Mouse (Mus musculus): ENCODE results near the gene Nr1h2.

The Nr1h2 gene

GRCm38 (mm10) chr7:44529518-44529917, 24.2 kb downstream of the Nr1h2 start:
- no peak for DNase-seq (ENCODE audit: low spot score)

GRCm38 (mm10) chr7:44527483-44528398, 26.0 kb downstream of the Nr1h2 start:
- DNase-seq (ENCODE audit: low spot score) = no peak

DNA sequence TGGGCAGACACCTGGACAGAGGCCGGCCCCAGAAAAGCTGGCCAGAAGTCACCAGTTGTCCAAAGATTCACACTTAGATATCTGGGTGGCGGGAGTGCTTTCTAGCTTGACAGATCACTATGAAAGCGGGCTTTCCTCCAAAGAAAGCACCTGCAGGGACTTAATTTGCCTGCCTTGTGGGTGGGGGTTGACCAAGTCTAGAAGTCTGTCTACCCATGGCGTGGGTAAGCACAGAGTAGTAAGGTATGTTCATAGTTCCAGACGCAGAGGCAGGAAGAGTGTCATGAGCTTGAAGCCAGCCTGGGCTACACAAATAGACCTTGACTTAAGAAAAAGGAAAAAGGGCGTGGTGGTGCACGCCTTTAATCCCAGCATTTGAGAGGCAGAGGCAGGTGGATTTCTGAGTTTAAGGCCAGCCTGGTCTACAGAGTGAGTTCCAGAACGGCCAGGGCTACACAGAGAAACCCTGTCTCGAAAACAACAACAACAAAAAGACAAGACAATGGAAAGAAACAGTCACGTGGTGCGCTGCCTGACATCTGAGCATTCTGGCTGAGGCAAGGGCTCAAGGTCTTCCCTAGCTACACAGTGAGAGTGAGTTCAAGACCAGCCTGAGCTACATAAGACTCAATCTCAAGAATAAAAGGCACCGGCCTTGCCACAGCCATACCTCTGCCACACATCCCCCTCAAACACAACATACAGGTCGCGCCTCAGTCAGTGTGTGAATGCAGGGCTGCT, 27.2 kb downstream of the Nr1h2 start:
- no peak for DNase-seq (ENCODE audit: low spot score)

GRCm38 (mm10) chr7:44525126-44525832, 28.5 kb downstream of the Nr1h2 start:
- peak; percentile 84 for DNase-seq (ENCODE audit: low spot score)

GRCm38 (mm10) chr7:44524502-44524901, 29.2 kb downstream of the Nr1h2 start, which contains the start of gene Mybpc2:
Gene Mybpc2, minus strand, starts transcription at chr7:44524656.
- DNase-seq (ENCODE audit: low spot score) = no peak

- no peak for DNase-seq (ENCODE audit: low spot score)
These were observed 30.7 kb downstream of the Nr1h2 start for GRCm38 (mm10) chr7:44523056-44523455.

DNA sequence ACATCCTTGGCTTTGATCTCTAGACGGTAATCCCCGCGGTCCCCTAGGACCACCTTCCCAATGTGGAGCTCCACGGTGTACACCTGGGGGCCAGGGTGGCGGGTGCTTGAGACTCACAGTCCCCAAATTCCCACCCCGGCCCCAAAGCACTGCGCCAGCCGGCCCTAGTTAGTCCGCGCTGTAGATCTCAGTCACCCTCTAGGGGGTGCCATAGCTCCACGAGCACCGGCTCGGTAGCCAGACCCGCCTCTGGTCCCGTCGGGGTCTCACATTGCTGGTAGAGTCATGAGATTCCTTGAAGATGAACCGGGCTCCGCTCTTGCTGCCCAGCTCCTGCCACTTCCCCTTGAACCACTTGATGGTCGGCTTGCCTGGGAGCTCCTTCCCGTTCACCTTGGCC, 32.0 kb downstream of the Nr1h2 start:
- no peak for DNase-seq (ENCODE audit: low spot score)

- DNase-seq (ENCODE audit: low spot score) = no peak
These were observed 32.8 kb downstream of the Nr1h2 start for GRCm38 (mm10) chr7:44520990-44521389.

GRCm38 (mm10) chr7:44519240-44519913, 34.4 kb downstream of the Nr1h2 start:
- DNase-seq (ENCODE audit: low spot score) = no peak

- no peak for DNase-seq (ENCODE audit: low spot score)
These were observed 46.3 kb downstream of the Nr1h2 start for GRCm38 (mm10) chr7:44507491-44507890.

GRCm38 (mm10) chr7:44501563-44502115, 52.1 kb downstream of the Nr1h2 start:
- DNase-seq (ENCODE audit: low spot score) = peak; percentile 70

DNA sequence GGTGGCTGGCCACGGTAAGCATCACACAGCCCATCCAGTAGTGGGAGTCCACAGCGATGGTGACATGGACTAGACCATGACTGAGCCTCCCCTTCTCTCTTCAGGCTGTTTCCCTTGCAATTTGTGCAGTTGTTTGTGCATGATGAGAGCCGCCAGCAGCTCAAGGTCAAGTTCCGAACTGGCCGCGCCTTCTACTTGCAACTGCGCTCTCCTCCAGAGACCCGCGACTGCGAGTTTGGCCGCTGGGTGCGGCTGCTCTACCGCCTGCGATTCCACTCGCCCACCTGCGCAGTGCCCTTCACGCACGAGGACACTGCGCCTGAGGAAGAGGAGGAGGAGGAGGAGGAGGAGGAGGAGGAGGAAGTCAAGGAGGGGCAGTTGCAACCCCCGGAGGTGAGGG, 53.7 kb downstream of the Nr1h2 start:
- no peak for DNase-seq (ENCODE audit: low spot score)

Data from adipocyte (in vitro differentiated cells).